Mouse (Mus musculus): ENCODE measurements at regions not wholly inside any gene's neighbourhood (a gene's known extent, or its start where the extent isn't known, plus 50 kb on each side); places are given as distances from the start of the nearest gene placed in this dataset.

DNA sequence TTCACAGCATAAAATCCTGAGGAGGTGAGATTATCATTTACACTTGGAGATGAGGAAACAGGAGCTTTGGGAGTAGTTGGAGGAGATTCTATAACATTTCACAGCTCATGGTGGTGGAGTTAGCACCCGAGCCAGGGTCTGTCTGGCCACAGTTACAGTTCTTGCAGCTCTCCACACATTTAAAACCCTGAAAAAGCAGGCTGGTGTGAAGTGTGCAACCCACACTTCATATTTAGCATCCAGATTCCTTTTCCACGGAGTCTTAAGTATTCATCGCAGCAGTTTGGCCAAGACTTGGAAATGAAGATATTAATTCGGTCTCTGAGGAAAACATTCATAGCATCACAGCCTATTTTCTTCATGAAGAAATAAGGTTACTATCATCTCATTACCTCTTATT, 79.7 kb upstream of the 4933412E24Rik start:
- TF ChIP-seq EP300 (optimal IDR thresholded peaks at IDR 0.05) (no peak), CTCF (IDR thresholded peaks at IDR 0.05; ENCODE audit: low read depth) (no peak)
